Mouse (Mus musculus) olfactory bulb, adult 2 months (tissue): Measurements from ENCODE around the gene Ahsa1. TPM values are rescaled to one million over a fixed set of nuclear protein-coding genes. Genes with fewer than 3 reads are reported as not detected.

Experiments used
- H3K27ac ChIP-seq: fragments of 200-500 bp; 2 replicates; pipeline ENCODE4 v1.5.1; 2012; ENCODE audit warnings: low read depth, low read length; ENCODE audit not compliant: insufficient read depth
- H3K4me1 ChIP-seq: fragments of 200-500 bp; 2 replicates; pipeline ENCODE4 v1.6.1; 2012; ENCODE audit warnings: low read length; ENCODE audit not compliant: control insufficient read depth, insufficient read depth
- H3K4me3 ChIP-seq: fragments of 200-500 bp; 2 replicates; pipeline ENCODE4 v1.5.1; 2012; ENCODE audit warnings: mild to moderate bottlenecking, low read depth, low read length, moderate library complexity; ENCODE audit not compliant: insufficient read depth
- CTCF ChIP-seq: fragments of 200-500 bp; IDR thresholded peaks from 2 replicates; pipeline ENCODE4 v1.5.1; 2012; ENCODE audit warnings: low read depth, mild to moderate bottlenecking, low read length, moderate library complexity; ENCODE audit not compliant: insufficient read depth
- POLR2A ChIP-seq: fragments of 200-500 bp; IDR thresholded peaks from 2 replicates; pipeline ENCODE4 v1.6.1; 2012; ENCODE audit warnings: mild to moderate bottlenecking, low read depth, low read length, moderate library complexity; ENCODE audit not compliant: insufficient read depth
- WGBS: fragments of 180-500 bp; shearing (Covaris S2); methylation state at CpG from one replicate; pipeline ENCODE4 v1.1.7; 2018; 5-methylcytosine and 5-hydroxymethylcytosine counted together
- polyA plus RNA-seq: library from polyadenylated mRNA; stranded (reverse); fragments of >200 nt; gene quantifications from 2 replicates; pipeline ENCODE4 v1.2.4, GENCODE M21; 2012; ENCODE audit warnings: low replicate concordance; ENCODE audit not compliant: missing spikeins, insufficient read depth, insufficient read length

The Ahsa1 gene
- polyA plus RNA-seq, 1 experiment: not detected

- WGBS: 53% methylated on average over 14 of the region's 14 CpGs
- H3K4me1 ChIP-seq: no peaks in the 10 kb centered on the region
- no peak overlapping the region for H3K4me3 ChIP-seq
- H3K27ac ChIP-seq: no peak overlapping the region
- TF ChIP-seq POLR2A: no peak
- TF ChIP-seq CTCF: no peak
These were observed 13.6 kb downstream of the Ahsa1 start for GRCm38 (mm10) chr12:87279879-87280278.

- TF ChIP-seq CTCF (no peak), POLR2A (no peak)
- Histone ChIP-seq H3K4me1 (no peaks in the 10 kb centered on the region), H3K4me3 (no peak overlapping the region), H3K27ac (no peak overlapping the region)
- 100% methylated on average over 1 of the region's 1 CpGs for WGBS
These were observed 15.5 kb downstream of the Ahsa1 start for GRCm38 (mm10) chr12:87281766-87282165.

- Histone ChIP-seq H3K27ac (no peak overlapping the region), H3K4me1 (no peaks in the 10 kb centered on the region), H3K4me3 (no peak overlapping the region)
- TF ChIP-seq CTCF (no peak), POLR2A (no peak)
- 97% methylated on average over 4 of the region's 4 CpGs for WGBS
These were observed 16.5 kb downstream of the Ahsa1 start for GRCm38 (mm10) chr12:87282743-87283142.

- no peak overlapping the region for H3K27ac ChIP-seq
- TF ChIP-seq POLR2A: no peak
- no peak for TF ChIP-seq CTCF
- no peak overlapping the region for H3K4me3 ChIP-seq
- 78% methylated on average over 7 of the region's 7 CpGs for WGBS
- no peaks in the 10 kb centered on the region for H3K4me1 ChIP-seq
These were observed 17.4 kb downstream of the Ahsa1 start for GRCm38 (mm10) chr12:87283706-87284105.

GRCm38 (mm10) chr12:87284268-87284667 lies 18.0 kb downstream of the Ahsa1 start:
- Histone ChIP-seq H3K4me1 (no peaks in the 10 kb centered on the region), H3K27ac (no peak overlapping the region), H3K4me3 (no peak overlapping the region)
- TF ChIP-seq POLR2A (no peak), CTCF (no peak)
- WGBS: 77% methylated on average over 4 of the region's 4 CpGs

- H3K4me1 ChIP-seq: no peaks in the 10 kb centered on the region
- TF ChIP-seq POLR2A (no peak), CTCF (no peak)
- H3K4me3 ChIP-seq: no peak overlapping the region
- no peak overlapping the region for H3K27ac ChIP-seq
- WGBS: 87% methylated on average over 5 of the region's 5 CpGs
These were observed 18.4 kb downstream of the Ahsa1 start for GRCm38 (mm10) chr12:87284726-87285125.

GRCm38 (mm10) chr12:87289100-87289499 lies 22.8 kb downstream of the Ahsa1 start:
- WGBS: 94% methylated on average over 5 of the region's 5 CpGs
- no peak for TF ChIP-seq POLR2A
- no peak for TF ChIP-seq CTCF
- Histone ChIP-seq H3K4me1 (no peaks in the 10 kb centered on the region), H3K27ac (no peak overlapping the region), H3K4me3 (no peak overlapping the region)

GRCm38 (mm10) chr12:87293934-87294333 lies 27.7 kb downstream of the Ahsa1 start:
- H3K27ac ChIP-seq: no peak overlapping the region
- H3K4me1 ChIP-seq: peaks cover under 1% of the 10 kb centered on the region
- no peak overlapping the region for H3K4me3 ChIP-seq
- TF ChIP-seq POLR2A (no peak), CTCF (no peak)
- 76% methylated on average over 6 of the region's 6 CpGs for WGBS

- no peak for TF ChIP-seq POLR2A
- no peak for TF ChIP-seq CTCF
- 11% methylated on average over 29 of the region's 29 CpGs for WGBS
- Histone ChIP-seq H3K27ac (no peak overlapping the region), H3K4me1 (peaks cover 14% of the 10 kb centered on the region), H3K4me3 (peak overlapping the region; percentile 51)
These were observed 32.9 kb downstream of the Ahsa1 start for GRCm38 (mm10) chr12:87299037-87299656.

- Histone ChIP-seq H3K4me3 (peak within 1 kb of the TSS; percentile 51), H3K4me1 (peaks cover 14% of the 10 kb centered on the region), H3K27ac (no peak within 1 kb of the TSS)
- TF ChIP-seq CTCF: no peak
- no peak for TF ChIP-seq POLR2A
- under 1% methylated on average over 79 of the region's 86 CpGs for WGBS
These were observed 33.6 kb downstream of the Ahsa1 start, which contains the start of gene Ism2 for GRCm38 (mm10) chr12:87299657-87300440. Ism2 (minus strand) TSS chr12:87299705.
